Comparison of ENCODE assay signal across 25 mouse cellular contexts in genomic region chr10:95420284-95420683, GRCm38 (mm10). TPM values are rescaled to one million over a fixed set of nuclear protein-coding genes. Genes with fewer than 3 reads are reported as not detected.
DNase-seq lines count a peak whose midpoint lies in the region; ATAC-seq and TF ChIP-seq lines count a peak whose summit lies in the region.
"Had no signal": no experiment of that assay in that cellular context is flagged by ENCODE, and none has a peak within 500 bp of the region (broad histone marks: within the 10 kb centered on the region; RNA-seq: fewer than 3 reads in every experiment).

No protein-coding gene starts in this region.

- intact Hi-C loops in heart, postnatal 25 days (cut with DNase I): no loop called here

- peak; percentile 63; the same call in 1 of the 2 replicates for TF ChIP-seq EP300 in lung, postnatal 0 days (IDR thresholded peaks at IDR 0.05)

- WGBS in lung, postnatal 0 days: 53% methylated on average over 10 of the region's 10 CpGs

- peak; percentile 13 for DNase-seq in adrenal gland, postnatal 14 days
- DNase-seq in adrenal gland, postnatal 36 days: no peak
- peak; percentile 83 for DNase-seq in lung, postnatal 0 days (ENCODE audit: low spot score)
- no peak for DNase-seq in lung, postnatal 10 days
- peak; percentile 77 for DNase-seq in lung, postnatal 36 days
- DNase-seq in heart, postnatal 25 days (ENCODE audit: low spot score): no peak
- DNase-seq: adrenal gland, adult 2 months; adrenal gland, postnatal 25 days; cerebellum, adult 18-20 months; cerebellum, adult 9-10 months; cerebellum, postnatal 14 days; gastrocnemius, postnatal 10 days; gastrocnemius, postnatal 36 days; heart, adult 2 months; heart, postnatal 14 days had no signal

- H3K4me2 ChIP-seq in lung, postnatal 0 days (replicated peaks; ENCODE audit: low read depth, low read length): no peak overlapping the region
- H3K4me2 ChIP-seq: forebrain, embryonic 13.5 days; heart, embryonic 13.5 days; hindbrain, embryonic 12.5 days; hindbrain, embryonic 15.5 days had no signal

- peak; percentile 4; the same call in 1 of the 2 replicates for ATAC-seq in lung, postnatal 0 days
- ATAC-seq: forebrain, embryonic 13.5 days; forebrain, embryonic 16.5 days; Patski had no signal

- no peak for TF ChIP-seq CTCF in lung, postnatal 0 days (IDR thresholded peaks at IDR 0.05)

- H3K27ac ChIP-seq in lung, postnatal 0 days (ENCODE audit: low read length): no peak overlapping the region
- H3K27ac ChIP-seq: forebrain, embryonic 10.5 days; forebrain, embryonic 13.5 days; heart, adult 2 months; heart, embryonic 10.5 days; heart, embryonic 13.5 days; hindbrain, embryonic 12.5 days; hindbrain, embryonic 15.5 days had no signal

- H3K9me3 ChIP-seq in lung, postnatal 0 days (ENCODE audit: low read length): no peaks in the 10 kb centered on the region
- H3K9me3 ChIP-seq: forebrain, embryonic 10.5 days; forebrain, embryonic 13.5 days; G1E; heart, embryonic 10.5 days; heart, embryonic 13.5 days; hindbrain, embryonic 12.5 days; hindbrain, embryonic 15.5 days had no signal

- peaks cover 2% of the 10 kb centered on the region; the same call in 1 of the 2 replicates for H3K4me1 ChIP-seq in lung, postnatal 0 days (ENCODE audit: insufficient read depth, low read depth, low read length)

- H3K9ac ChIP-seq in lung, postnatal 0 days (replicated peaks; ENCODE audit: low read depth): no peak overlapping the region
- H3K9ac ChIP-seq: forebrain, embryonic 13.5 days; heart, embryonic 13.5 days; hindbrain, embryonic 12.5 days; hindbrain, embryonic 15.5 days had no signal

- H3K36me3 ChIP-seq in lung, postnatal 0 days (ENCODE audit: insufficient read depth, low read length): no peaks in the 10 kb centered on the region
- H3K36me3 ChIP-seq: forebrain, embryonic 10.5 days; G1E; heart, embryonic 10.5 days; heart, embryonic 13.5 days; hindbrain, embryonic 12.5 days; hindbrain, embryonic 15.5 days had no signal

- no peak overlapping the region for H3K4me3 ChIP-seq in lung, postnatal 0 days (ENCODE audit: low read depth, low read length)
- H3K4me3 ChIP-seq: forebrain, embryonic 10.5 days; forebrain, embryonic 13.5 days; heart, adult 2 months; heart, embryonic 10.5 days; heart, embryonic 13.5 days; hindbrain, embryonic 12.5 days; hindbrain, embryonic 15.5 days had no signal

- H3K27me3 ChIP-seq in lung, postnatal 0 days (replicated peaks; ENCODE audit: insufficient read depth, low read length): no peaks in the 10 kb centered on the region
- H3K27me3 ChIP-seq: forebrain, embryonic 13.5 days; hindbrain, embryonic 15.5 days; Patski had no signal

RNA-seq across cellular contexts. Expression of gene Socs2, which starts 3.3 kb away (rescaled TPM):
- 18.2 and 24.5 TPM in 2 replicates for total RNA-seq in adrenal gland, postnatal 14 days (2021)
- 10 to 100 TPM; 25.3 to 26.5 TPM for total RNA-seq in adrenal gland, postnatal 36 days (2021)
- 333 and 396 TPM in 2 replicates for polyA plus RNA-seq in lung, postnatal 0 days (2015; fragmentation: Nextera tagmentation; extraction: Ambion mirVana)
- 10 to 100 TPM; 46.3 to 59.1 TPM for total RNA-seq in heart, postnatal 25 days (2021)
- total RNA-seq: granulocyte monocyte progenitor cell, adult 5-6 weeks had no signal

Comparison
In these comparisons a context has a peak if more than half of its experiments do, and no peak if none do; other contexts are left out.
1. DNase-seq: peak in adrenal gland, postnatal 14 days (single experiment), lung, postnatal 0 days (single experiment) and lung, postnatal 36 days (single experiment); none in adrenal gland, postnatal 36 days (0 of 2), lung, postnatal 10 days (single experiment) and heart, postnatal 25 days (single experiment).